Mouse (Mus musculus) ES-E14 (cell line): ENCODE measurements around the gene Cep55.

ENCODE experiments used
- HCFC1 ChIP-seq: IDR thresholded peaks from 2 replicates; pipeline ENCODE4 v1.6.1; 2012; ENCODE audit warnings: low read length, inconsistent platforms, borderline replicate concordance; ENCODE audit not compliant: insufficient read depth
- MAFK ChIP-seq: IDR thresholded peaks from 2 replicates; pipeline ENCODE4 v1.6.1; 2014; ENCODE audit warnings: mild to moderate bottlenecking, low read depth, low read length, inconsistent platforms; ENCODE audit not compliant: insufficient read depth
- ZC3H11A ChIP-seq: IDR thresholded peaks from 2 replicates; pipeline ENCODE4 v1.6.1; 2012; ENCODE audit warnings: low read depth, mild to moderate bottlenecking, inconsistent platforms, low read length, borderline replicate concordance
- ZNF384 ChIP-seq: IDR thresholded peaks from 2 replicates; pipeline ENCODE4 v1.6.1; 2012; ENCODE audit warnings: low read depth, low read length, inconsistent platforms

- TF ChIP-seq HCFC1 (no peak), MAFK (no peak), ZNF384 (no peak), ZC3H11A (no peak)
Measured at GRCm38 (mm10) chr19:38109506-38110242, 54.9 kb downstream of the Cep55 start.
